In genomic region chr11:31837243-31837642, GRCm38 (mm10) we compare ENCODE assay signal across 27 mouse cellular contexts. TPM values are rescaled to one million over a fixed set of nuclear protein-coding genes. Genes with fewer than 3 reads are reported as not detected.
A peak's percentile ranks its signal among the peaks of the same experiment; 100 is the strongest.
DNase-seq lines count a peak whose midpoint lies in the region; ATAC-seq lines count a peak whose summit lies in the region.
"Had no signal": no experiment of that assay in that cellular context is flagged by ENCODE, and none has a peak within 500 bp of the region (broad histone marks: within the 10 kb centered on the region; RNA-seq: fewer than 3 reads in every experiment).

No protein-coding gene starts in this region.

- H3K9ac ChIP-seq in forebrain, embryonic 16.5 days (replicated peaks; ENCODE audit: low read depth, low read length) = no peak overlapping the region
- H3K9ac ChIP-seq in forebrain, embryonic 15.5 days (replicated peaks) = no peak overlapping the region
- peak overlapping the region; percentile 40 for H3K9ac ChIP-seq in liver, embryonic 12.5 days
- no peak overlapping the region for H3K9ac ChIP-seq in midbrain, embryonic 13.5 days (replicated peaks)
- H3K9ac ChIP-seq: heart, embryonic 15.5 days; hindbrain, embryonic 14.5 days; limb, embryonic 12.5 days; midbrain, embryonic 12.5 days; neural tube, embryonic 12.5 days had no signal

- DNase-seq in liver = no peak
- peak; percentile 47 to 53 for DNase-seq in cerebellum, adult 18-20 months
- peak; percentile 44 to 76 for DNase-seq in cerebellum, postnatal 14 days
- DNase-seq in thymus, postnatal 4 days = no peak
- DNase-seq: adrenal gland, postnatal 36 days; gastrocnemius, postnatal 36 days; heart, postnatal 36 days; kidney, adult 9 months; kidney, postnatal 14 days; layer of hippocampus, postnatal 36 days; lung, adult 2 months; lung, postnatal 14 days; right cerebral cortex, postnatal 14 days had no signal

- H3K9me3 ChIP-seq in forebrain, embryonic 16.5 days (ENCODE audit: control insufficient read depth, low read length) = no peaks in the 10 kb centered on the region
- no peaks in the 10 kb centered on the region for H3K9me3 ChIP-seq in forebrain, embryonic 15.5 days
- H3K9me3 ChIP-seq in liver, embryonic 12.5 days (replicated peaks) = no peaks in the 10 kb centered on the region
- no peaks in the 10 kb centered on the region for H3K9me3 ChIP-seq in midbrain, embryonic 13.5 days
- H3K9me3 ChIP-seq: embryonic facial prominence, embryonic 10.5 days; G1E; heart, embryonic 15.5 days; limb, embryonic 12.5 days; midbrain, embryonic 12.5 days; neural tube, embryonic 12.5 days had no signal

- ATAC-seq in forebrain, embryonic 16.5 days = 0 out of 2 replicates have a peak, but pooled peaks have one; percentile 28
- no peak for ATAC-seq in forebrain, embryonic 15.5 days (replicated peaks)
- ATAC-seq in liver, embryonic 12.5 days = no peak
- no peak for ATAC-seq in midbrain, embryonic 13.5 days
- ATAC-seq: Patski had no signal

- H3K36me3 ChIP-seq in forebrain, embryonic 16.5 days (ENCODE audit: control insufficient read depth, insufficient read depth) = no peaks in the 10 kb centered on the region
- no peaks in the 10 kb centered on the region for H3K36me3 ChIP-seq in forebrain, embryonic 15.5 days
- no peaks in the 10 kb centered on the region for H3K36me3 ChIP-seq in liver, embryonic 12.5 days
- no peaks in the 10 kb centered on the region for H3K36me3 ChIP-seq in midbrain, embryonic 13.5 days
- H3K36me3 ChIP-seq: embryonic facial prominence, embryonic 10.5 days; G1E; heart, embryonic 15.5 days; limb, embryonic 12.5 days; midbrain, embryonic 12.5 days; neural tube, embryonic 12.5 days had no signal

- no peak overlapping the region for H3K4me3 ChIP-seq in forebrain, embryonic 16.5 days (replicated peaks; ENCODE audit: low read length)
- H3K4me3 ChIP-seq in forebrain, embryonic 15.5 days = no peak overlapping the region
- H3K4me3 ChIP-seq in liver, embryonic 12.5 days = no peak overlapping the region
- H3K4me3 ChIP-seq in midbrain, embryonic 13.5 days (replicated peaks) = no peak overlapping the region
- H3K4me3 ChIP-seq: embryonic facial prominence, embryonic 10.5 days; heart, embryonic 15.5 days; limb, embryonic 12.5 days; midbrain, embryonic 12.5 days; neural tube, embryonic 12.5 days had no signal

- H3K4me2 ChIP-seq in forebrain, embryonic 16.5 days (ENCODE audit: low read length) = no peak overlapping the region
- no peak overlapping the region for H3K4me2 ChIP-seq in forebrain, embryonic 15.5 days (replicated peaks)
- no peak overlapping the region for H3K4me2 ChIP-seq in liver, embryonic 12.5 days
- H3K4me2 ChIP-seq in midbrain, embryonic 13.5 days (replicated peaks) = no peak overlapping the region
- H3K4me2 ChIP-seq: heart, embryonic 15.5 days; hindbrain, embryonic 14.5 days; limb, embryonic 12.5 days; midbrain, embryonic 12.5 days; neural tube, embryonic 12.5 days had no signal

- H3K27me3 ChIP-seq in forebrain, embryonic 16.5 days (replicated peaks; ENCODE audit: control insufficient read depth, insufficient read depth, low read length) = no peaks in the 10 kb centered on the region
- no peaks in the 10 kb centered on the region for H3K27me3 ChIP-seq in forebrain, embryonic 15.5 days
- no peaks in the 10 kb centered on the region for H3K27me3 ChIP-seq in liver, embryonic 12.5 days (replicated peaks)
- H3K27me3 ChIP-seq in midbrain, embryonic 13.5 days = no peaks in the 10 kb centered on the region
- H3K27me3 ChIP-seq: CH12.LX; heart, embryonic 15.5 days; limb, embryonic 12.5 days; neural tube, embryonic 12.5 days; Patski had no signal

- no peak overlapping the region for H3K27ac ChIP-seq in forebrain, embryonic 16.5 days (ENCODE audit: low read length)
- no peak overlapping the region for H3K27ac ChIP-seq in forebrain, embryonic 15.5 days (replicated peaks)
- H3K27ac ChIP-seq in liver, embryonic 12.5 days = peak overlapping the region; percentile 95
- no peak overlapping the region for H3K27ac ChIP-seq in midbrain, embryonic 13.5 days
- H3K27ac ChIP-seq: embryonic facial prominence, embryonic 10.5 days; heart, embryonic 15.5 days; hindbrain, embryonic 14.5 days; limb, embryonic 12.5 days; midbrain, embryonic 12.5 days; neural tube, embryonic 12.5 days; stomach, postnatal 0 days had no signal

- peaks cover 14% of the 10 kb centered on the region for H3K4me1 ChIP-seq in forebrain, embryonic 16.5 days (replicated peaks; ENCODE audit: control insufficient read depth, insufficient read depth, low read length)
- peaks cover 24% of the 10 kb centered on the region for H3K4me1 ChIP-seq in forebrain, embryonic 15.5 days
- peaks cover 97% of the 10 kb centered on the region for H3K4me1 ChIP-seq in liver, embryonic 12.5 days
- H3K4me1 ChIP-seq in midbrain, embryonic 13.5 days (replicated peaks) = peaks cover 16% of the 10 kb centered on the region
- H3K4me1 ChIP-seq: limb, embryonic 12.5 days had no signal

- WGBS in forebrain, embryonic 16.5 days = 50% methylated on average over 3 of the region's 3 CpGs
- 59% methylated on average over 3 of the region's 3 CpGs for WGBS in forebrain, embryonic 15.5 days
- 90% methylated on average over 3 of the region's 3 CpGs for WGBS in liver, embryonic 12.5 days (ENCODE audit: insufficient replicate concordance)
- 89% methylated on average over 3 of the region's 3 CpGs for WGBS in midbrain, embryonic 13.5 days

RNA-seq across cellular contexts. Expression of gene Cpeb4, which starts 34.8 kb away (rescaled TPM):
- polyA plus RNA-seq in forebrain, embryonic 16.5 days (2015; fragmentation: Nextera tagmentation; extraction: Ambion mirVana) = 20.8 and 21.3 TPM in 2 replicates
- 15.9 and 16.4 TPM in 2 replicates for polyA plus RNA-seq in forebrain, embryonic 15.5 days (2015; fragmentation: Nextera tagmentation; extraction: Ambion mirVana)
- polyA plus RNA-seq in liver, embryonic 12.5 days (2016; fragmentation: Nextera tagmentation; extraction: Ambion mirVana) = 21.5 and 24.7 TPM in 2 replicates
- 14.2 and 15.9 TPM in 2 replicates for polyA plus RNA-seq in midbrain, embryonic 13.5 days (2015; fragmentation: Nextera tagmentation; extraction: Ambion mirVana)

Comparison
In these comparisons a context has a peak if more than half of its experiments do, and no peak if none do; other contexts are left out.
1. DNase-seq: peak in cerebellum, adult 18-20 months (2 of 2) and cerebellum, postnatal 14 days (2 of 2); none in liver (single experiment) and thymus, postnatal 4 days (single experiment).